Mouse (Mus musculus) common myeloid progenitor, adult 5-6 weeks (primary cell): Measurements from ENCODE around the gene Rora. TPM values are rescaled to one million over a fixed set of nuclear protein-coding genes. Genes with fewer than 3 reads are reported as not detected.

Experiments
- ATAC-seq: replicated peaks from 2 replicates; pipeline ENCODE4 v1.8.0; 2016; ENCODE audit warnings: low read depth, mild to moderate bottlenecking, moderate TSS enrichment, inconsistent platforms; ENCODE audit not compliant: poor library complexity, severe bottlenecking
- total RNA-seq: library from RNA; stranded (forward); fragments of 200-1000, 187-1606 nt; gene quantifications from 2 replicates; pipeline ENCODE4 v1.2.3, GENCODE M21; 2017

The Rora gene
- total RNA-seq, 1 experiment from 2014 or later, result 1.1 TPM

- no peak for ATAC-seq
These were observed 596.0 kb downstream of the Rora start for GRCm38 (mm10) chr9:69249586-69249985.

DNA sequence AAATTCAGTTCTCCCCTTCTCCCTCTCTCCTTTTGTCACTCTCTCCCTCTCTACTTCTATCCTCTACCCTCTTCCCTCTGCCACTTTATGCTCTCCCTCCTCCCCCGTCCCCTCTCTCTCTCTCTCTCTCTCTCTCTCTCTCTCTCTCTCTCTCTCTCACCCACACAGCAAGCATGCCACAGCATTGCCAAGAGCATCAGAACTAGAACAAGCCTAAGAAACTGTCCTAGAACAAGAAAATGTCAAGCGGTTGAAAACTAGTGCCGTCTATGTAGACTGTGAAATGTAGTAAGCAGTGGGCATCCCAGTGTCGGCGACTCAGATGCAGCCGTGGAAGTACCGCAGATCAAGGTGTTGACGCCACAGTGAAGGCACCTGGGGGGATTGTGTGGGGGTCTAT lies 596.7 kb downstream of the Rora start:
- ATAC-seq, result no peak

GRCm38 (mm10) chr9:69258506-69258905 lies 604.9 kb downstream of the Rora start:
- ATAC-seq, result no peak

GRCm38 (mm10) chr9:69259382-69259781 lies 605.8 kb downstream of the Rora start:
- no peak for ATAC-seq

DNA sequence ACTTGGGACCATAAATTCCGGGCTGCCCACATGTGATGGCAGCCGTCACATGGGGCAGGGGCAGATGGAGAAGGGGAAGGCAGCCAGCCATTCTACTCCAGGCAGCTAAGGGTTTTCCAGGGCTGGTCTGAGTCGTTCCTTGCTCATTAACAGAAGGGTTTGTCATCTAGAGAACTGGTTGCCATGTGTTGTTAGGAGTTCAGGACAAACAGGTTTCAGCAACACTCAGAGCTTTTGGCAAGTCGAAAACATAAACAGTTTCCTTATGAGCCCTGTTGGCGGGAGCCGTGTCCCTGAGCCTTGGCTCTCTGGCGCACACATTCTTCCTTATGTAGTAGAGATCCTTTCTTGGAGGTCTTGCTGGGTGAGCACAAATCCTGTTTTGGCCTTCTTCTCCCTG lies 611.6 kb downstream of the Rora start:
- no peak for ATAC-seq

DNA sequence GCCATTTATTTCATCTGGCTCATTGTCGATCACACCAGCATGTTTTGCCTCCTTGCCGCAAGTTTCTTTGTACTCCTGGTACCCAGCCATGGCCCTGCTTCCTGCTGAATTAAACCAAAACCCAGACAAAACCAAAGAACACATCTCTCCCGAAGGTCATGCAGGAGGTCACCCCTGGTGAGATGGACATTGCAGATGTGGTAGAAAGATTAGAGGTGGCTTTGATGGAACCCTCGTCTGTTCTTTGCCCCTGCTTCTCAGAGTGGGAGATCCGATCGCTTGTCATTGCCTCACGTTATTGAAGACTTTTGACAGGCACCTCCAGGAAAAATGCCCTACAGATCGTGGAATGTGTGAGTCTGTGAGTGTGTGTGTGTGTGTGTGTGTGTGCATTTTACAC lies 616.8 kb downstream of the Rora start:
- ATAC-seq, result no peak

GRCm38 (mm10) chr9:69270931-69271330 lies 617.3 kb downstream of the Rora start:
- no peak for ATAC-seq

DNA sequence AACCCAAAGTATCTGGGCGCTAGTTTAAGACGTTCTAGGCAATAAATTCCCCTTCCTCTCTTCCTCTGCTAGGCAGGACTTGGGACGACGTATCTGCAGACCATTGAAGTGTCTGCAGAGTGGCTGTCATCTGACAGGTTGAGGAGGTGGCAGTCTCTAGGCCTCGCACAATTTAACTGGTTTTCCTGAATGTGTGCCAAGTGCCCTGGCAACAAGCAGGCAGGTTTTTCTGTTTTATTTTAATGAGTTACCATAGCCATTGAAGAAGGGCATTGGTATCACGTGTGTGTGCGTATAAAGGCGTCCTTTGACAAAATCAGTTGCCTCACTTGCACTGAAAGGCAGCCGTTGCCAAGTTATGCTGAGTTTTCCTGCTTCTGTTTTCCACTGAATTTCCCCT lies 619.3 kb downstream of the Rora start:
- no peak for ATAC-seq

GRCm38 (mm10) chr9:69274766-69275485 lies 621.3 kb downstream of the Rora start:
- no peak for ATAC-seq

- no peak for ATAC-seq
These were observed 623.7 kb downstream of the Rora start for GRCm38 (mm10) chr9:69277256-69277655.

DNA sequence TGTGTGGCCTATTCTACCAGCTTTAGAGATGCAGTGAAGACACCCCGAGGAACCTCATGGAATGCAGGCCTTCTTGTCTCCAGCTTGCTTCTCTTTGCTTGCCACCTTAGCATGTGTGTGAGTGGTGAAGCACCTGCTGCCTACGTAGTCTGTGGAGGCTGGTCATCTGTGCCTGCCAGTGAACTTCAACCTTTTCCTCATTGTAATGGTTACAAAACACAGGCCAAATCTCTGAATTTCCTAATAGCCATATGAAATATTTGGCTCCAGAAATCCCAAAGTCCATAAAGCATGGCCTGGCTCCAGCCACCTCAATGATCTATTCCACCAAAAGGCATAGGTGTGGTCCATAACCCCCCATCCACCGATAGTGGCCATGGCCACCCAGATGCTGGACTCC lies 631.4 kb downstream of the Rora start:
- no peak for ATAC-seq

GRCm38 (mm10) chr9:69288113-69288512 lies 634.5 kb downstream of the Rora start:
- ATAC-seq, result no peak

GRCm38 (mm10) chr9:69288586-69288985 lies 635.0 kb downstream of the Rora start:
- no peak for ATAC-seq

- peak; percentile 83 for ATAC-seq
These were observed 635.8 kb downstream of the Rora start for GRCm38 (mm10) chr9:69289056-69290017.

DNA sequence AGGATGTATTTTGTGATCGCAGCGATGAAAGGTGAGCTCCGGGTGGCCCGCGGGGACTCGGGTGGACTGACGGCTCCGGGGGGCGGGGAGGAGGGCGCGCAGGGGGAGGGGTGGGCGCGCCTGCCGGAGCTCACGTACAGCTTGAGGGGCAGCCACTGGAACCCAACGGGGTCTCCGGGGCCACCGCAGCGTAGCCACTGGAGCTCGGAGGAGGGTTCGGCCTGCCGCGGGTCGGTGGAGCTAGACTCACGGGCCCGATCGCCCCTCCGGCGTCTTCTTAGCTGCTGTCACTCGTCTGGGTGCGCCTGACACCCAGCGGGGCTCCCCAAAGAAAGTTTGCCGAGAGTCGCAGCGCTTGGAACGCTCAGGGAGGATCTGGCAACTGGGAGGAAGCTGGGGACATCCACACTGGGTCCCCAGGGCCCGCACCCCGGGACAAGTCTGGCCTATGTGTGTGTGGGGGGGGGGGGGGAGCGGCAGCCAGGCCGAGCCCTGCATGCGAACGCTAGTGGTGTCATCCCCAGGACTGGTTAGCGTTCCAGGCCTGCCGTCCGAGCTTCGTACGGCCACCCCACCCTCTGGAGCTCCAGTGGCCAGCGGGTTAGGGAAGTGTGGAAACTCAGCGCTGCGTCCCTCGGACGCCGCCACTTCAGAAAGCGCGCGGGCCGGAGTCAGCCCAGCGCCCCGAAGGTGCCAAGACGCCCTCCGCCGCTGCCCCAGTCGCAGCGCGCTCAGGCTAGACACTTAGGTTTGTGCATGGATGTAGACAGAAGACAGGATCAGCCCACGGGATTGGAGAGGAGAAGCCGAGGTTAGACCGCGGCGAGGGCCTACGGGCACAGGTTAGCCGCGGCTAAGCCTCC lies 636.7 kb downstream of the Rora start:
- peak; percentile 13; the same call in 1 of the 2 replicates for ATAC-seq

DNA sequence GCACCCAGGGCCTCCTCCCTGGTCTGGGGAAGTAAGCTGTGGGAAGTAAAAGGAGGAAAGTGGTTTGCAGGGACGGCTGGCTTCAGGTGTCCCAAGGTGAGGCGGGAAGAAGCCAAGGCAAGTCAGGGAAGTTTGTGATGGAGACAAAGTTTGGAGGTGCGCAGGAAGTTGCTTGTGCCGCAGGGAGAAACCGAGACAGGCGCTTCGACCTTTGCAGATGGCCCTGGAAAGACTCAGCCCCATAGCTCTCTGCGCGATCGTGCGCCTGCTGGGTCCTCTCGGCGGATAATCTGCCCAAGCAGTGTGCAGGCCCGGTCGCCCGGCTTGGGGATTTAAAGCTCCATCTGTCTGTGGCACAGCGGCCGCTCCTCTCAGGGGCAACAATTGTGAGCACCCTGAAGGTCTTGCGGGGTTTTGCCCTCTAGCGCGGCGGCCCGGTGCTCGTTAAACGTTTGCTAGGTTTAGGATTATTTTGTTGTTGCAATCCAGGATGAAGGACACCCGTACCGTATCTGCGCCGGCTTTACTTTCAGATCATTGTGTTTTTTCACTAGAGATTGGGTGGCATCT lies 637.4 kb downstream of the Rora start:
- ATAC-seq, result 0 out of 2 replicates have a peak, but pooled peaks have one; percentile 15

DNA sequence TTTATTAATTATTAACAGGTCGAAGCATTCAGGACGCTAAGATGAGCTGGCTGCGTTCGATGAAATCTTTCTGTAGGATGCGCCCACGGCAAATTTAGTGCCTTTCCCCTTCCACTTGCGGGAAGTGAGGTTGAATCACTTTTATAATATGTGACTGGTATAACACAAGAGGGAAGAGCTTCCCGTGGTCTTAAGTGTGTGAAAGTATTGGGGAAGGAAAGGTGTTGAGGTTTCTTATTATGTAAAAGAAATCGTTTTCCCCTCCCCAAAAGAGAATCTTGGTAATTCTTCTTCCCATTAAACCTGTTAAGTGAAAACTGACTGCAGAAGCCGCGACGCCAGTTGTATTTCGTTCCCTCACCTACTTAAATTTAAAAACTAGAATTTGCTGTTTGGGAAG lies 637.9 kb downstream of the Rora start:
- no peak for ATAC-seq

DNA sequence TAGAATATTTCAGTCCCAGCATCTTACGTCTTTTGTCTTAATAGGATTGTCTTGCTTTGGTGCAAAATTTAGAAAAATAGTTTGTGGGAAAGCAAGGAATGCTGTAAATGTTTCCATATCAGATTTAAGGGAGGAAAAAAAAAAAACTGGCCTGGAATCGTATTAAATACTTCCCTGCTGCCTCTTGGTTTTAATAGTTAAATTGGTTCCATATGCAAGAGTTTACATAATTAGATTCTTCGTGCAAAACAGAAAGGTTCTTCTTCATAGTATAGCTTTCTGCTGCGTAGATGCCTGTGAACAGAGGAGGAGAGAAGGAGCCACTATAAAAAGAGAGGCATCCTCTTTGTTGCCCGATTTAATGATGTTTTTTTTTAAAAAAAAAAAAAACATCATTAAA lies 638.8 kb downstream of the Rora start:
- ATAC-seq, result no peak

GRCm38 (mm10) chr9:69292776-69293687 lies 639.4 kb downstream of the Rora start:
- no peak for ATAC-seq
